Mouse (Mus musculus): Measurements from ENCODE around the gene Pip4k2c.
"Not testable (repeated sequence)": the region's sequence is repeated elsewhere in the genome, so short reads cannot be mapped to it uniquely, and the experiment has no call there.

GRCm38 (mm10) chr10:127151233-127151632 is 60.2 kb downstream of the Pip4k2c start:
- TF ChIP-seq CTCF (IDR thresholded peaks at IDR 0.05; ENCODE audit: low read depth, low read length); POLR2A (IDR thresholded peaks at IDR 0.05; ENCODE audit: insufficient read depth, low read length); EP300 (IDR thresholded peaks at IDR 0.05; ENCODE audit: insufficient read depth, low read depth, low read length): not testable (repeated sequence)
